In the genomic region with DNA sequence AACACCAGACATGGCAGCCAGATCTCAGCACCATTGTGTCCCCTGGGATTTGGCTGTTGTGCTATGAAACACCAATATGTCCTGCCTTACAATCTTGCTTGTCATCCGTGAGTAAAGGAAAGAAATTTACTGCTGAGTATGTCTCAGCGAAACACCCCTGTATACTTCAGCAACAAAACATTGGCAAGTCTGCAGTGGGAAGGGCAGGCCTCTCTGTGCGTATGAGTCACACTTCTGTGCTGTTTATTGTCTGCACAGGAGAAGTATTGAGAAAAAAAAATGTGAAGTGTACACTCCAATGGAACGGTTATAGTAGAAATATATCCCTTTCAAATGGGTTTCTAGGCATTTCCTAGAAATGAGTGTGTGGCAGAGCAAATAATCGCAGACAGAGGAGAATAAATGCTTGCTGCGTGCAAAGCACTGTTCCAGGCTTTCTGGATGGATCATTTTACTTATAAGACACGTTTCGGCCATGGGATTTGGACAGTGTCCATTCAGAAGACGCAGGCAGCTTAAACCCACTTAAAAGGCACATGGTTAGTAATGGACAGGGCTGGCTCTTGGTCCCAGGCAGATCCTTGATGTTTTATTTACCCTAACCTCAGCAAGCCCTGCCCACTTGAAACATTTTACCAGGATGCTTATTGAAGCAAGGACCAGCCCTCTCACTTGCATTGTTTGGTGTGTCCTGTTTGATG, we compare ENCODE assay signal across 8 mouse cellular contexts.
DNase-seq lines count a peak whose midpoint lies in the region; ATAC-seq and TF ChIP-seq lines count a peak whose summit lies in the region.

No protein-coding gene starts in this region.

- no peak overlapping the region for H3K27ac ChIP-seq in heart, postnatal 0 days (ENCODE audit: low read depth)
- peak overlapping the region; percentile 86 for H3K27ac ChIP-seq in hindbrain, embryonic 14.5 days
- no peak overlapping the region for H3K27ac ChIP-seq in thymus, adult 2 months (ENCODE audit: control insufficient read depth, insufficient read depth, low read length)

- TF ChIP-seq CTCF in heart, postnatal 0 days (IDR thresholded peaks at IDR 0.05; ENCODE audit: low read depth), result no peak
- TF ChIP-seq CTCF in thymus, adult 2 months (IDR thresholded peaks at IDR 0.05; ENCODE audit: borderline replicate concordance, control insufficient read depth, extremely low read depth, insufficient read depth, low read length, poor library complexity), result no peak

- H3K4me1 ChIP-seq in heart, postnatal 0 days (ENCODE audit: control insufficient read depth, insufficient read depth), result peaks cover 50% of the 10 kb centered on the region
- peaks cover 11% of the 10 kb centered on the region; the same call in 1 of the 2 replicates for H3K4me1 ChIP-seq in hindbrain, embryonic 14.5 days (replicated peaks; ENCODE audit: control insufficient read depth, insufficient read depth, low read length)
- peaks cover 24% of the 10 kb centered on the region for H3K4me1 ChIP-seq in thymus, adult 2 months (replicated peaks; ENCODE audit: control insufficient read depth, insufficient read depth, low read length)

- H3K9me3 ChIP-seq in heart, postnatal 0 days (replicated peaks; ENCODE audit: control insufficient read depth, low read length), result no peaks in the 10 kb centered on the region
- H3K9me3 ChIP-seq in hindbrain, embryonic 14.5 days (ENCODE audit: control insufficient read depth, low read length), result no peaks in the 10 kb centered on the region

- H3K9ac ChIP-seq in heart, postnatal 0 days (replicated peaks; ENCODE audit: low read depth, low read length), result 0 out of 2 replicates have a peak overlapping the region, but pooled peaks have one; percentile 8
- peak overlapping the region; percentile 68 for H3K9ac ChIP-seq in hindbrain, embryonic 14.5 days

- H3K27me3 ChIP-seq in heart, postnatal 0 days (ENCODE audit: control insufficient read depth, insufficient read depth, low read length), result no peaks in the 10 kb centered on the region
- H3K27me3 ChIP-seq in hindbrain, embryonic 14.5 days (ENCODE audit: control insufficient read depth, insufficient read depth, low read length), result no peaks in the 10 kb centered on the region
- no peaks in the 10 kb centered on the region for H3K27me3 ChIP-seq in thymus, adult 2 months (ENCODE audit: control insufficient read depth, insufficient read depth, low read length)

- no peak for ATAC-seq in heart, postnatal 0 days (ENCODE audit: insufficient read depth, low read depth)
- ATAC-seq in hindbrain, embryonic 14.5 days (ENCODE audit: low FRiP score), result no peak

- no peak for TF ChIP-seq EP300 in heart, postnatal 0 days (IDR thresholded peaks at IDR 0.05; ENCODE audit: low read depth)

- no peak overlapping the region for H3K4me2 ChIP-seq in heart, postnatal 0 days (ENCODE audit: low read depth, low read length)
- H3K4me2 ChIP-seq in hindbrain, embryonic 14.5 days (replicated peaks), result peak overlapping the region; percentile 69

- intact Hi-C loops in heart, postnatal 14 days (cut with DNase I), result no loop called here

- 58% methylated on average over 9 of the region's 9 CpGs for WGBS in heart, postnatal 0 days
- 75% methylated on average over 9 of the region's 9 CpGs for WGBS in hindbrain, embryonic 14.5 days
- WGBS in thymus, adult 2 months, result 89% methylated on average over 9 of the region's 9 CpGs

- no peaks in the 10 kb centered on the region for H3K36me3 ChIP-seq in heart, postnatal 0 days (replicated peaks; ENCODE audit: control insufficient read depth, insufficient read depth, low read length)
- H3K36me3 ChIP-seq in hindbrain, embryonic 14.5 days (replicated peaks; ENCODE audit: control insufficient read depth, insufficient read depth), result no peaks in the 10 kb centered on the region
- no peaks in the 10 kb centered on the region for H3K36me3 ChIP-seq in thymus, adult 2 months (ENCODE audit: control insufficient read depth, insufficient read depth, low read length)

- H3K4me3 ChIP-seq in heart, postnatal 0 days (ENCODE audit: low read depth, low read length), result no peak overlapping the region
- peak overlapping the region; percentile 38; the same call in 1 of the 2 replicates for H3K4me3 ChIP-seq in hindbrain, embryonic 14.5 days (replicated peaks; ENCODE audit: low read length)
- no peak overlapping the region for H3K4me3 ChIP-seq in thymus, adult 2 months (ENCODE audit: control insufficient read depth, insufficient read depth, low read length)

- no peak for TF ChIP-seq POLR2A in thymus, adult 2 months (IDR thresholded peaks at IDR 0.05; ENCODE audit: control insufficient read depth, extremely low read depth, insufficient read depth, low read length, poor library complexity)

- DNase-seq in heart, postnatal 0 days (ENCODE audit: low spot score), result no peak
- DNase-seq in heart, postnatal 14 days, result no peak
- DNase-seq in 3134 (ENCODE audit: extremely low read depth, insufficient read length, low spot score) (peak; percentile 31), 3T3-L1 (ENCODE audit: low read depth, low spot score) (peak; percentile 84)
- DNase-seq in hindbrain, embryonic 14.5 days (ENCODE audit: low spot score), result no peak
- DNase-seq in thymus, postnatal 25 days, result no peak
- no peak for DNase-seq in thymus, adult 2 months
- DNase-seq in spleen, postnatal 36 days (ENCODE audit: low spot score in 2 of 2), result no peak

Comparison
In these comparisons a context has a peak if more than half of its experiments do, and no peak if none do; other contexts are left out.
1. DNase-seq: peak in 3134 (single experiment) and 3T3-L1 (single experiment); none in heart, postnatal 0 days (single experiment), heart, postnatal 14 days (0 of 2), hindbrain, embryonic 14.5 days (single experiment), thymus, postnatal 25 days (single experiment), thymus, adult 2 months (single experiment) and spleen, postnatal 36 days (0 of 2).